Mouse (Mus musculus) forebrain, embryonic 14.5 days (tissue): ENCODE measurements at regions not wholly inside any gene's neighbourhood (a gene's known extent, or its start where the extent isn't known, plus 50 kb on each side); places are given as distances from the start of the nearest gene placed in this dataset.

Experiments
- ATAC-seq: fragments of 200-750 bp; cut with Nextera tagmentation; 2 replicates; pipeline ENCODE4 v1.8.0; 2017; ENCODE audit warnings: mild to moderate bottlenecking, moderate library complexity
- DNase-seq: peaks from one replicate; pipeline ENCODE4 v3.0.0-alpha.2; 2015; ENCODE audit warnings: low spot score
- H3K27ac ChIP-seq: fragments of 300-500 bp; sonication (generic); 2 replicates; pipeline ENCODE4 v1.5.1; 2014; ENCODE audit warnings: low read depth, mild to moderate bottlenecking, control low read depth, low read length, moderate library complexity
- H3K27me3 ChIP-seq: fragments of 300-500 bp; sonication (generic); replicated peaks from 2 replicates; pipeline ENCODE4 v1.6.1; 2014; ENCODE audit warnings: low read length, control low read depth, mixed read lengths; ENCODE audit not compliant: control insufficient read depth, insufficient read depth
- H3K36me3 ChIP-seq: fragments of 300-500 bp; sonication (generic); 2 replicates; pipeline ENCODE4 v1.6.1; 2014; ENCODE audit warnings: low read length, control low read depth; ENCODE audit not compliant: control insufficient read depth, insufficient read depth
- H3K4me1 ChIP-seq: fragments of 300-500 bp; sonication (generic); 2 replicates; pipeline ENCODE4 v1.6.1; 2014; ENCODE audit warnings: antibody characterized with exemption, low read length, control low read depth; ENCODE audit not compliant: control insufficient read depth, insufficient read depth
- H3K4me2 ChIP-seq: fragments of 300-500 bp; sonication (generic); 2 replicates; pipeline ENCODE4 v1.6.1; 2014; ENCODE audit warnings: mild to moderate bottlenecking, control low read depth, low read length
- H3K4me3 ChIP-seq: fragments of 300-500 bp; sonication (generic); 2 replicates; pipeline ENCODE4 v1.5.1; 2014; ENCODE audit warnings: low read depth, low read length, control low read depth
- H3K9ac ChIP-seq: fragments of 300-500 bp; sonication (generic); 2 replicates; pipeline ENCODE4 v1.6.1; 2014; ENCODE audit warnings: mild to moderate bottlenecking, low read length, control low read depth, moderate library complexity
- H3K9me3 ChIP-seq: fragments of 300-500 bp; sonication (generic); replicated peaks from 2 replicates; pipeline ENCODE4 v1.6.1; 2016; ENCODE audit warnings: low read length, control low read depth, mixed read lengths; ENCODE audit not compliant: control insufficient read depth
- WGBS: fragments of 180-500 bp; shearing (Covaris S2); extraction: QIAGEN DNeasy Blood & Tissue Kit; methylation state at CpG from one replicate; pipeline ENCODE4 v1.1.7; 2014; 5-methylcytosine and 5-hydroxymethylcytosine counted together

DNA sequence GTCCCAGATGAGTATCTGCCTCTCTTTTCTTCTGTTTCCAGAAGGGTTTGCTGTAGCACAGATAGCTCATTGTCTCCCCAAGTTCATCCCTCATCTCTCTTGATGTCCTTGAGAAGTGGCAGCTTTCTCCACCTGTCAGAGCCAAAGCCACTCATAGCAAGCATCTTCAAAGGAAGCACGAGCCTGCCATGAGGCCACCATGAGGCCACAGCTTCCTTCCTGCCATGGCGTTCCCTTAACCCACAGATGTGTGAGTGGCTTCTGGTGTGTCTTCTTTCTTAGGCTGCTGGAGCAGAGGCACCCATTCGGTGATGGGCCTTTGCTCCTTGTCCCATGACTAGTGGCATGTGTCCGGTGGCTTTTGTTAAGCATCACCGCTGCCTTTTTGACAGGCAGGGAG lies 149.5 kb downstream of the Irx5 start:
- no peaks in the 10 kb centered on the region for H3K36me3 ChIP-seq
- no peak for ATAC-seq
- H3K4me2 ChIP-seq = no peak overlapping the region
- no peak overlapping the region for H3K9ac ChIP-seq
- WGBS = 89% methylated on average over 5 of the region's 5 CpGs
- H3K9me3 ChIP-seq = no peaks in the 10 kb centered on the region; the same call in 1 of the 2 replicates
- no peaks in the 10 kb centered on the region for H3K27me3 ChIP-seq
- no peak overlapping the region for H3K27ac ChIP-seq
- no peaks in the 10 kb centered on the region for H3K4me1 ChIP-seq
- DNase-seq = no peak
- H3K4me3 ChIP-seq = no peak overlapping the region

DNA sequence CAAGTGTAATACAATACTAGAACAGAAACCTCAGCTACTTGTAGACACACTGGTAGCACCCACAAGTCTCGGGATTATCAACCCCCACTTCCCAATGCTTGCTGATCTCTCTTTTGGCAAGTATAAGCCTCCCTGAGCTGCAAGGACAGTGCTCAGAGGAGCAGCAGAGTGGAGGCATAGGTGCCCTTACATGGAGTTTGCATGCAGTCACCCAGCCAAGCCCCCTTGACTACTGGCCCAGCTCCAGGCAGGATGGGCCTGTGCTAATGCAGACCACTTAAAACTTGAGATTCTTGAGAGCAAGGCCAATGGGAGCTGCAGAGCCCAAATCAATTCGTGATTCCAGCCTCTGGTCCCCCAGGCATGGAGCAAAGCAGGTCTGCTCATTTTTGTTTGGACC lies 158.0 kb downstream of the Irx5 start:
- Histone ChIP-seq H3K27ac (no peak overlapping the region), H3K9ac (no peak overlapping the region), H3K4me3 (no peak overlapping the region), H3K36me3 (no peaks in the 10 kb centered on the region), H3K9me3 (no peaks in the 10 kb centered on the region; the same call in 1 of the 2 replicates), H3K4me1 (no peaks in the 10 kb centered on the region), H3K4me2 (no peak overlapping the region), H3K27me3 (no peaks in the 10 kb centered on the region)
- no peak for DNase-seq
- WGBS = 74% methylated on average over 2 of the region's 2 CpGs
- ATAC-seq = no peak

- no peak overlapping the region for H3K4me2 ChIP-seq
- H3K36me3 ChIP-seq = no peaks in the 10 kb centered on the region
- 90% methylated on average over 8 of the region's 8 CpGs for WGBS
These were observed 156.1 kb upstream of the Irx6 start for GRCm38 (mm10) chr8:92518031-92518430.

DNA sequence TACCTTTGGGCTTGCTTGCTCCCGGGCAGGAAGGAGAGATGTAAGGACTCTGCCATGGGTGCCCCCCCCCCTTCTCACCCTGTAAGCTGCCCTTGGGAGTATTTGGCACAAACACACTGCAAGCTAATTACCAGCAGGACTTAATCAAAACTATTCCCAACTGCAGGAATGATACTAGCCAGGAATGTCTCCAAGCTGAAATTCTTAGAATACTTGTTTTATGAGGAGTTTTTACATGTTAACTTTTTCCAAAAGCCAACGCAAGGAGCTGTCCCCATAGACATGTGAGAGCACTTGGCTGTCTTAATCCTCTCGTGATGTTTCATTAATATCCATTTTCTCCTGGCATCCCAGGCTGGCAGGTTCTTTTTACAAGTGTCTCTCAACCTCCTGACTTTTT lies 155.6 kb upstream of the Irx6 start:
- no peaks in the 10 kb centered on the region for H3K36me3 ChIP-seq
- 81% methylated on average over 3 of the region's 3 CpGs for WGBS
- no peaks in the 10 kb centered on the region for H3K9me3 ChIP-seq
- no peaks in the 10 kb centered on the region for H3K4me1 ChIP-seq
- ATAC-seq (no peak), DNase-seq (no peak)
- no peak overlapping the region for H3K4me3 ChIP-seq
- no peak overlapping the region for H3K4me2 ChIP-seq
- H3K27me3 ChIP-seq = no peaks in the 10 kb centered on the region
- H3K27ac ChIP-seq = no peak overlapping the region
- no peak overlapping the region for H3K9ac ChIP-seq

More at GRCm38 (mm10) chr8:92518031-92518430, 156.1 kb upstream of the Irx6 start:
- Histone ChIP-seq H3K27me3 (no peaks in the 10 kb centered on the region), H3K9ac (no peak overlapping the region), H3K27ac (no peak overlapping the region), H3K4me3 (no peak overlapping the region), H3K4me1 (no peaks in the 10 kb centered on the region), H3K9me3 (no peaks in the 10 kb centered on the region)
- ATAC-seq (no peak), DNase-seq (no peak)

- Histone ChIP-seq H3K9me3 (no peaks in the 10 kb centered on the region), H3K4me2 (no peak overlapping the region), H3K27me3 (no peaks in the 10 kb centered on the region), H3K4me3 (no peak overlapping the region), H3K4me1 (no peaks in the 10 kb centered on the region), H3K36me3 (no peaks in the 10 kb centered on the region), H3K27ac (no peak overlapping the region), H3K9ac (no peak overlapping the region)
- no peak for DNase-seq
- no peak for ATAC-seq
- WGBS = 72% methylated on average over 6 of the region's 6 CpGs
These were observed 151.6 kb upstream of the Irx6 start for GRCm38 (mm10) chr8:92522519-92522918.

- no peak for DNase-seq
- Histone ChIP-seq H3K36me3 (no peaks in the 10 kb centered on the region), H3K9me3 (no peaks in the 10 kb centered on the region), H3K4me1 (no peaks in the 10 kb centered on the region), H3K27me3 (no peaks in the 10 kb centered on the region), H3K9ac (no peak overlapping the region), H3K4me3 (no peak overlapping the region), H3K4me2 (no peak overlapping the region), H3K27ac (no peak overlapping the region)
- 88% methylated on average over 11 of the region's 11 CpGs for WGBS
- ATAC-seq = no peak
These were observed 144.3 kb upstream of the Irx6 start for GRCm38 (mm10) chr8:92529756-92530155.

- no peaks in the 10 kb centered on the region for H3K9me3 ChIP-seq
- no peak for DNase-seq
- no peak for ATAC-seq
- no peaks in the 10 kb centered on the region for H3K36me3 ChIP-seq
- H3K4me1 ChIP-seq = no peaks in the 10 kb centered on the region
- WGBS = 68% methylated on average over 2 of the region's 2 CpGs
- no peak overlapping the region for H3K9ac ChIP-seq
- H3K4me2 ChIP-seq = no peak overlapping the region
- H3K27me3 ChIP-seq = no peaks in the 10 kb centered on the region
- no peak overlapping the region for H3K27ac ChIP-seq
- no peak overlapping the region for H3K4me3 ChIP-seq
These were observed 133.5 kb upstream of the Irx6 start for GRCm38 (mm10) chr8:92540636-92541035.

GRCm38 (mm10) chr8:92545347-92546059 lies 128.6 kb upstream of the Irx6 start:
- Histone ChIP-seq H3K9me3 (no peaks in the 10 kb centered on the region), H3K4me2 (peak overlapping the region; percentile 31), H3K27ac (no peak overlapping the region), H3K27me3 (0 out of 2 replicates have a peak, but pooled peaks cover 2% of the 10 kb centered on the region), H3K4me3 (no peak overlapping the region), H3K4me1 (no peaks in the 10 kb centered on the region), H3K36me3 (no peaks in the 10 kb centered on the region), H3K9ac (no peak overlapping the region)
- ATAC-seq (peak; percentile 94), DNase-seq (peak; percentile 68)
- 4% methylated on average over 17 of the region's 17 CpGs for WGBS

DNA sequence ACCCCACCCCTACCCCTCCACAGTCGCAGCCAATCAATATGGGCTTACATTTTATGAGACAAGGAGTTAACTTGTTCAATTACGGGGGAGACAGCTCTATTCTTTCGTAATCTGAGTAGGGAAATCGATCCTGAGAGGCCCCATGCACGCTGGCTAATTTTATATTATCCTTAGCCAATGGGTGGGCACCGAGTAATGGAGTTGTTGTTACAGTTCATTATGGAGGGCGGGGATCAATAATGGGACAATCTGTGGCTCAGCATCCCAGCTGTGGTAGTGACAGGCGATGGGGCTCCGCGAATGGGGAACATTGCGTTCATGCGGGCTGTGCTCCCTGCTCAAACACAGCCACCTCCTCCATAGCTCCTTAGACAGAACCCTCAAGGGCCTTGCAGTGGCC lies 118.9 kb upstream of the Irx6 start:
- no peaks in the 10 kb centered on the region for H3K27me3 ChIP-seq
- H3K9ac ChIP-seq = no peak overlapping the region
- no peaks in the 10 kb centered on the region for H3K36me3 ChIP-seq
- no peak overlapping the region for H3K4me2 ChIP-seq
- no peaks in the 10 kb centered on the region for H3K4me1 ChIP-seq
- H3K9me3 ChIP-seq = no peaks in the 10 kb centered on the region
- WGBS = 74% methylated on average over 12 of the region's 12 CpGs
- no peak for DNase-seq
- ATAC-seq = no peak
- H3K27ac ChIP-seq = no peak overlapping the region
- H3K4me3 ChIP-seq = no peak overlapping the region
